Mouse (Mus musculus) cortical plate, adult 2 months (tissue): ENCODE data around the gene Pank1. TPM values are rescaled to one million over a fixed set of nuclear protein-coding genes. Genes with fewer than 3 reads are reported as not detected.

Experiments
- H3K27ac ChIP-seq: fragments of 200-500 bp; 2 replicates; pipeline ENCODE4 v1.5.1; 2012; ENCODE audit warnings: low read length, control low read depth, inconsistent platforms; ENCODE audit not compliant: insufficient read depth
- H3K4me1 ChIP-seq: fragments of 200-500 bp; 2 replicates; pipeline ENCODE4 v1.6.1; 2011; ENCODE audit warnings: low read length; ENCODE audit not compliant: control insufficient read depth, insufficient read depth
- H3K4me3 ChIP-seq: fragments of 200-500 bp; 2 replicates; pipeline ENCODE4 v1.5.1; 2011; ENCODE audit warnings: mild to moderate bottlenecking, low read length, control low read depth; ENCODE audit not compliant: insufficient read depth
- CTCF ChIP-seq: fragments of 200-500 bp; IDR thresholded peaks from 2 replicates; pipeline ENCODE4 v1.5.1; 2011; ENCODE audit warnings: mild to moderate bottlenecking, control low read depth, low read length; ENCODE audit not compliant: insufficient read depth; ENCODE audit errors: extremely low read depth
- POLR2A ChIP-seq: fragments of 200-500 bp; IDR thresholded peaks from 2 replicates; pipeline ENCODE4 v1.6.1; 2011; ENCODE audit warnings: mild to moderate bottlenecking, low read length, control low read depth; ENCODE audit not compliant: insufficient read depth; ENCODE audit errors: extremely low read depth
- polyA plus RNA-seq: library from polyadenylated mRNA; depleted of rRNA; stranded (reverse); fragments of >200 nt; gene quantifications from 2 replicates; pipeline ENCODE4 v1.2.3, GENCODE M21; 2012

Gene Pank1
- polyA plus RNA-seq, 1 experiment = 6.8 TPM

DNA sequence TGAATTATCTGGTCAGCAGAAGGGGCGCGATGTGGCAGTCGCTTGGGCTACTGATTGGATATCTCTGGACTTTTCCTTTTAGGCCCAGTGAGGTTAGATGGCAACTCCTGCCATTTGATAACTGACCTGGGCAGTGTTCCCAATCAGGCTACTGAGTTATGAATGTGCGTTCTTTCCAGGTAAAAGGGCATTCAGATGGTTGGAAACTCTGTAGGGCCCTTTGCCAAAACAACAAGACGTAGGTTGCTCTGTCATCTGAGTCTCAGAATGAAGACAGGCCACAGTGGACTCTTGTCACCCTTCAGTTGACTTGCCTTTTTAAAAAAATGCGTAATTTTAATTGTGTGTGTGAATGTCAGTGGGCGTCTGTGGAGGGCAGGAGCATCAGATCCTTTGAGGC is 29.8 kb downstream of the Pank1 start:
- no peak for TF ChIP-seq POLR2A
- no peak for TF ChIP-seq CTCF
- Histone ChIP-seq H3K27ac (no peak overlapping the region), H3K4me1 (no peaks in the 10 kb centered on the region; the same call in 1 of the 2 replicates), H3K4me3 (no peak overlapping the region)

DNA sequence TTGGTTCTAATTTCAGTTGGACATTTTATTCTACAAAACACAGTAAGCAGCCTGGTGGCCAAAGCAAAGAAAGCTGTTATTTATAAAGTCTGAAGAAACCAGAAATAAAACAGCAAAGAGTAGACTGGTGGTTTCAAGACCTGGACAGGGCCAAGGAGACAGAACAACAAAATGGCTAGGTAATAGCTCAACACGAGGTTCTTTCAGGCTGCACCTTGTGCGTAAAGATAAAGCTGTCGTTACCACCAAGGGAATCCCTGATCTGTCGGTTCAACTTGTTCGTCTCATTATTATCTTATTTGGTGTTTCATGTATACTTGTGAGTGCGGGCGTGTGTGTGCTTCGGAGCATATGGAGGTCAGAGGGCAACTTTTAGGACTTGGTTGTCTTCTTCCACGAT is 31.1 kb downstream of the Pank1 start:
- Histone ChIP-seq H3K4me1 (peaks cover 1% of the 10 kb centered on the region; the same call in 1 of the 2 replicates), H3K4me3 (no peak overlapping the region), H3K27ac (no peak overlapping the region)
- TF ChIP-seq POLR2A (no peak), CTCF (no peak)

DNA sequence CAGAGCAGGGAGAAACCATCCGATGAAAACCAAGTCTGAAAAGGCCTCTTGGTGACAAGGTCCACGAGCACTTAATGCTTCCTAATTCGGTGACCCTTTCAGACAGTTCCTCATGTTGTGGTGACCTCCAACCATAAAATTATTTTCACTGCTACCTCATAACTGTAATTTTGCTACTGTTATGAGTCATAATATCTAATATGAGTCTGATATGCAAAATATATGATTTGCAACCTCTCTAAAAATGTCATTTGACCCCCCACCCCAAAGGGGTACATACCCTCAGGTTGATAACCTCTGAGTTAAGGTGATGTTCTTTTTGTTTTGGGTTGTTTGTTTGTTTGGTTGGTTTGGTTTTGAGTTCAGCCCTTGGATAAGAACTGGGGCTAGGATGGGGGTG is 32.2 kb downstream of the Pank1 start:
- TF ChIP-seq POLR2A (no peak), CTCF (no peak)
- Histone ChIP-seq H3K27ac (no peak overlapping the region), H3K4me1 (peaks cover 1% of the 10 kb centered on the region; the same call in 1 of the 2 replicates), H3K4me3 (no peak overlapping the region)

DNA sequence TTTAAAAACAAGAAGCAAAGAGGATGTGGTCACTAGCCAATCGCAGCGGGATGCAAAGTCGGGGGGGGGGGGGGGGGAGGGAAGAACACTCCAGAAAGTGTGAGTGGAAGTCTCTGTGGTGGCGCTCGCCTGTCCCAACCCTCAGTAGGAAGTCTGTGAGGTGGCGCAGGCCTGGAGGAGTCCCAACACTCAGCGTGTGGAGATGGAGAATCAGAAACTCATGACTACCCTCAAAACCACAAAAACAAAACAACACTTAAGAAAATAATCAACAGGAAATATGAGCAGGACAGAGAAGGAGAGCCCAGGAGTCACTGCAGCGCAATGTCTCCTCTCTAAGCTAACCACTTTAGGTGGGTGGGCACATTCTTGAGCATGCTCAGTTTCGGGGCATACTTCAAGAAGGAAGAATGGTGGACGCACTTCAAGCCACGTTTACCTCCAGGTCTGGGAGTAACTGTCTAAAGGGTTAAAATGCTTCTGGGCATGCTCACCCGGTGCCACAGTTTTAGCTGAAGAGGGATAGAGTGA is 32.7 kb downstream of the Pank1 start:
- H3K27ac ChIP-seq = no peak overlapping the region
- no peak for TF ChIP-seq POLR2A
- TF ChIP-seq CTCF = no peak
- no peak overlapping the region for H3K4me3 ChIP-seq
- peaks cover 1% of the 10 kb centered on the region; the same call in 1 of the 2 replicates for H3K4me1 ChIP-seq

DNA sequence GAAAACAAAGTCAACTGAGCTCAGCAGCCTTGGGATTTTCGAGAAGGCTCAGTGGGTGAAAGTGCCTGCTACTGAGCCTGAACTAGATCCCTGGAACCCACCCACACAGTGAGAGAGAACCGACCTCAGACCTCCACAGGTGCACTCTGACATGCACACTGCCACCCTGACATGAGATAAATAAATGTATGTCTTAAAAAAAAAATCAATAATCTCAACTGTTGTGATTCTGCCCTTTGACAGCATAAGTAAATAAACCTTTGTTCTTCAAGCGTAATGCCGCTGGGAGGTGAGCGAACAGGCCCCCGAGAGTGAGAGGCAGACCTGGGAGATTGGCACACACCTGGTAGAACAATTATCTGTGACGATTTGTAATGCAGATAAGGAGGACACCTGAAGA is 33.2 kb downstream of the Pank1 start:
- no peak for TF ChIP-seq CTCF
- TF ChIP-seq POLR2A = no peak
- 0 out of 2 replicates have a peak overlapping the region, but pooled peaks have one; percentile 16 for H3K27ac ChIP-seq
- H3K4me3 ChIP-seq = no peak overlapping the region
- peaks cover 1% of the 10 kb centered on the region; the same call in 1 of the 2 replicates for H3K4me1 ChIP-seq

DNA sequence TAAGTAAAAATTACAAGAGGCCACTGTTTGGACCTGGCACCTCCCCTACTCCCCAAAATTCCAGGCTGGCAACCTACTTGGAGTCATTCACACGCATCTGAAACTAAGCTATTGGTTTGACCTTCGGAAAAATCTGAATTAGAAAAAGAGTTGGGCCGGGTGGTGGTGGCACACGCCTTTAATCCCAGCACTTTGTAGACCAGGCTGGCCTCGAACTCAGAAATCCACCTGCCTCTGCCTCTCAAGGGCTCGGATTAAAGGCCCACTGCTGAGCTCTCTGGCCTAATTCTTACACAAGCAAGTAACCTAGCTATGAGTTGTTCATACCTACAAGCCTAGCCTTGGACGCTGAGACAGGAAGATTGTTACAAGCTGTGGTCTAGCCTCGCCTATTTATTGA is 33.9 kb downstream of the Pank1 start:
- TF ChIP-seq CTCF (no peak), POLR2A (no peak)
- H3K4me1 ChIP-seq = peaks cover 1% of the 10 kb centered on the region; the same call in 1 of the 2 replicates
- H3K4me3 ChIP-seq = no peak overlapping the region
- no peak overlapping the region for H3K27ac ChIP-seq

DNA sequence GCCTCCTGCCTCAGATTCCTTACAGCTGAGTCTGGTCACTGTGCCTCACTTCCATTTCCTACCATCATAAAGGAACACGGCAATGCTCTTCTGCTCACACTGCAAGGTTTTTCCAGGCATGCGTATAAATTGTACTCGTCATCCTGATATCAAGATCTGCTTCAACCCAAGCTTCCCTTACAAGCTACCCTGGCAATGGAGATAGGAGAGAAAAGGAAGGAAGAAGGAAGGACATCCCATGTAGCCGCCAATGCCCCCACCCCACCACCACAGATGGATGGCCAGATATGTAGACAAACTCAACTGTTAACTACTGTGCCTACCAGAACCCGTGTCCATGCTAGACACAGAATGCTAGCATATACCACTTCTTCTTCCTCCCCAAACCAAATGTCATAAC is 34.5 kb downstream of the Pank1 start:
- no peak overlapping the region for H3K4me3 ChIP-seq
- H3K4me1 ChIP-seq = peaks cover 1% of the 10 kb centered on the region; the same call in 1 of the 2 replicates
- no peak overlapping the region for H3K27ac ChIP-seq
- TF ChIP-seq CTCF (no peak), POLR2A (no peak)

DNA sequence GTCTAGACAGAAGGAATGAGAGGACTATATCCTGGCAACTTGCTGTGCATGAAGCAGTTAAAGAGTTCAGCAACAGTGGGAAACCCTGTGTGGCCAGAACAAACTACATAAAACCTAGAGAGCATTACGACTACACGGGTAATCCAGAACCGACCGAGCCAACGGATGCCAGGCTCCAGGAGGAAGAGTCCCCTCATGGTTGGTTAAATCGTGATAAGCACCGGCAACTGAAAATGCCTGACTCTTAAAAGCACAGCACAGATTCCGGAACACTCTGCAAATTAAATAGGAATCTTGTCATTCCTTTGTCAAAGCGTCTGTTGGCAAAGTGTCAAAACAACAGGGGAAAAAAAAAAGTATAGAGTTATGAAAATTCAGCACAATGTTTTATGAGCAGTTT is 35.2 kb downstream of the Pank1 start:
- H3K27ac ChIP-seq = no peak overlapping the region
- no peak overlapping the region for H3K4me3 ChIP-seq
- peaks cover 1% of the 10 kb centered on the region; the same call in 1 of the 2 replicates for H3K4me1 ChIP-seq
- TF ChIP-seq CTCF = no peak
- TF ChIP-seq POLR2A = no peak

DNA sequence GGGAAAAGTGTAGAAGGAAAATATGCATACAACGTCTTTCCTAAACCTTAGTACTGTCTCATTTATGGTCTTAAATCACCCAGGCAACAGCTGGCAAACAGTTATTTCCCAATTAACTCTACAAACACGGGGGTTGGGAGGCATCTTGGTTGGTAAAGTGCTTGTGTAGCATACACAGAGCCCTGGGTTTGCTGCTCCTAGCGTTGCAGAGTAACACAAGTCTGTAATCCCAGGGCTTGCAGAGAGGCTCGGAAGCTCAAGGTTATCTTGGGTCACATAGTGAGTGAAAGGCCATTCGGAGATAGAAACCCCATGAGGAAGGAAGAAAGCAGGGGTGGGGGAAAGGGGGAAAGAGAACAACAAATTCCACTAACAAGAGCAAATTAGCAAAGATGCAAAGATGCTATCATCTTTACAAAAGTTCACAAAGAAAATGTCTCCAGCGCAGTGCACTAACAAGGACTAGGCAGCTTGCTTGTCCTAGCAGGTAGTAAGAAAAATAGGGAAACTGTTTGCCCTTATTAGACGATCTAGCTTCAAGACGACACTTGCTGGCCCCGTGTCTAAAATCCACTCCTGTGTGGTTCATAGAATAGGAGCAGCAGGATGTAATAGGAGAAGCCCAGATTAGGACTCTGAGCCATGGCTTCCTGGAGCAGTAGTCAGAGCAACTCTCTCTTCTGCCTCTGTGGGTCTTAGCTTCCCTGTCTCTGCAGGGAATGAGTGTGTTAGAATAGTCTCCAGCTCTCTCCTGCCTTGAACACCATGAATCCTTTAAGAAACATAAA is 37.3 kb downstream of the Pank1 start:
- no peak overlapping the region for H3K4me3 ChIP-seq
- H3K4me1 ChIP-seq = peaks cover 1% of the 10 kb centered on the region; the same call in 1 of the 2 replicates
- no peak overlapping the region for H3K27ac ChIP-seq
- TF ChIP-seq CTCF = no peak
- no peak for TF ChIP-seq POLR2A

DNA sequence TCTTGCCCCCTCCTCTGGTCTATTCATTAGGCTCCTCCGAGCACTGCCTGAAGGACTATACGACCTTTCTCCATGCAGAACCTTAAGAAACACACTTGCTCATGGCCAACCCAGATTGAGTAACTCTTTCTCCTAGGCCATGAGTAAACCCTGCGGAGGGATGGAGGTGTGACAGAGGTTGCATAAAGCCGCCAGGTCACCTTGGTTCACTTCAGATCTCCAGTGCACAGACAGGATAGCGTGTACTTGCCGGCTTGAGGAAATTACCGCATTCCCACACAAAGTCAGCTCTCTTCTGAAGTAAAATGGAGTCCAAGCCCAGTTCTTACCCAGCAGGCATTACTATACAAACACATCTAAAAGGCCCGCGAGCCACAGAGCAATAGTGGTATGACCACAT is 40.6 kb downstream of the Pank1 start:
- no peak for TF ChIP-seq CTCF
- TF ChIP-seq POLR2A = no peak
- Histone ChIP-seq H3K4me3 (no peak overlapping the region), H3K4me1 (no peaks in the 10 kb centered on the region), H3K27ac (no peak overlapping the region)
